Mouse (Mus musculus) megakaryocyte, embryonic 14.5 days (primary cell): Measurements from ENCODE around the gene Keap1.

Experiments
- FLI1 ChIP-seq: IDR thresholded peaks from 2 replicates; pipeline ENCODE4 v1.6.1; 2012; ENCODE audit warnings: low read length, inconsistent platforms, mixed read lengths
- GATA1 ChIP-seq: IDR thresholded peaks from 3 replicates; pipeline ENCODE4 v1.6.1; 2012; ENCODE audit warnings: mixed read lengths, low read length, inconsistent platforms, borderline replicate concordance

GRCm38 (mm10) chr9:21211624-21212023 lies 27.5 kb downstream of the Keap1 start:
- TF ChIP-seq GATA1: no peak
- TF ChIP-seq FLI1: no peak
